Mouse (Mus musculus) thymus, adult 2 months (tissue): Measurements from ENCODE around the gene Cage1.

Experiments used
- CTCF ChIP-seq: fragments of 200-500 bp; IDR thresholded peaks from 2 replicates; pipeline ENCODE4 v1.5.1; 2012; ENCODE audit warnings: mild to moderate bottlenecking, control low read depth, low read length, moderate library complexity, borderline replicate concordance; ENCODE audit not compliant: control insufficient read depth, poor library complexity, insufficient read depth; ENCODE audit errors: extremely low read depth
- POLR2A ChIP-seq: fragments of 200-500 bp; IDR thresholded peaks from 2 replicates; pipeline ENCODE4 v1.6.1; 2012; ENCODE audit warnings: mild to moderate bottlenecking, low read length, control low read depth, moderate library complexity; ENCODE audit not compliant: control insufficient read depth, poor library complexity, insufficient read depth; ENCODE audit errors: extremely low read depth

- TF ChIP-seq CTCF = no peak
- TF ChIP-seq POLR2A = no peak
Measured at GRCm38 (mm10) chr13:38073374-38074307, 36.8 kb upstream of the Cage1 start.
